Mouse (Mus musculus) limb, embryonic 14.5 days (tissue): ENCODE measurements around the gene Aarsd1. TPM values are rescaled to one million over a fixed set of nuclear protein-coding genes. Genes with fewer than 3 reads are reported as not detected.
"Not testable (repeated sequence)": the region's sequence is repeated elsewhere in the genome, so short reads cannot be mapped to it uniquely, and the experiment has no call there.

ENCODE experiments used
- ATAC-seq: fragments of 200-750 bp; cut with Nextera tagmentation; 2 replicates; pipeline ENCODE4 v1.8.0; 2017; ENCODE audit warnings: low read depth, moderate number of reproducible peaks, moderate TSS enrichment; ENCODE audit not compliant: low FRiP score
- DNase-seq: peaks from one replicate; pipeline ENCODE4 v3.0.0-alpha.2; 2015; ENCODE audit warnings: low spot score
- H3K27ac ChIP-seq: fragments of 300-500 bp; sonication (generic); replicated peaks from 2 replicates; pipeline ENCODE4 v1.5.1; 2014; ENCODE audit warnings: low read depth, mild to moderate bottlenecking, low read length, moderate library complexity, mixed read lengths
- H3K27me3 ChIP-seq: fragments of 300-500 bp; sonication (generic); 2 replicates; pipeline ENCODE4 v1.6.1; 2014; ENCODE audit warnings: low read length, mixed read lengths; ENCODE audit not compliant: control insufficient read depth, insufficient read depth
- H3K36me3 ChIP-seq: fragments of 300-500 bp; sonication (generic); 2 replicates; pipeline ENCODE4 v1.6.1; 2014; ENCODE audit warnings: mild to moderate bottlenecking, low read length, moderate library complexity, mixed read lengths; ENCODE audit not compliant: control insufficient read depth, insufficient read depth
- H3K4me1 ChIP-seq: fragments of 300-500 bp; sonication (generic); 2 replicates; pipeline ENCODE4 v1.6.1; 2014; ENCODE audit warnings: antibody characterized with exemption, low read length, mixed read lengths; ENCODE audit not compliant: control insufficient read depth, insufficient read depth
- H3K4me2 ChIP-seq: fragments of 300-500 bp; sonication (generic); replicated peaks from 2 replicates; pipeline ENCODE4 v1.6.1; 2014; ENCODE audit warnings: low read depth, mild to moderate bottlenecking, low read length, moderate library complexity; ENCODE audit not compliant: severe bottlenecking
- H3K4me3 ChIP-seq: fragments of 300-500 bp; sonication (generic); replicated peaks from 2 replicates; pipeline ENCODE4 v1.5.1; 2014; ENCODE audit warnings: low read length
- H3K9ac ChIP-seq: fragments of 300-500 bp; sonication (generic); 2 replicates; pipeline ENCODE4 v1.6.1; 2014; ENCODE audit warnings: mild to moderate bottlenecking, low read depth, low read length, moderate library complexity; ENCODE audit not compliant: severe bottlenecking
- H3K9me3 ChIP-seq: fragments of 300-500 bp; sonication (generic); 2 replicates; pipeline ENCODE4 v1.6.1; 2016; ENCODE audit warnings: low read length; ENCODE audit not compliant: control insufficient read depth
- POLR2A ChIP-seq: fragments of 200-500 bp; IDR thresholded peaks from 2 replicates; pipeline ENCODE4 v1.8.0; 2012; ENCODE audit warnings: inconsistent platforms, mild to moderate bottlenecking, moderate library complexity, borderline replicate concordance; ENCODE audit not compliant: insufficient read depth, insufficient read length; ENCODE audit errors: extremely low read depth
- WGBS: fragments of 180-500 bp; shearing (Covaris S2); extraction: QIAGEN DNeasy Blood & Tissue Kit; methylation state at CpG from one replicate; pipeline ENCODE4 v1.1.7; 2014; 5-methylcytosine and 5-hydroxymethylcytosine counted together
- polyA plus RNA-seq, 2 experiments: library from polyadenylated mRNA; depleted of rRNA in 1 of 2; stranded (reverse) in 1 of 2; unstranded in 1 of 2; fragments of >200 nt; fragmentation: Nextera tagmentation in 1 of 2; extraction: Ambion mirVana in 1 of 2; gene quantifications; 2 replicates each; pipeline versions ENCODE4 v1.2.1 to v1.2.3; 2012 to 2014

Gene Aarsd1
- polyA plus RNA-seq, 2 experiments, result 41.1 to 63.2 TPM

GRCm38 (mm10) chr11:101451536-101451935 is 34.1 kb upstream of the Aarsd1 start:
- no peak overlapping the region for H3K9ac ChIP-seq
- no peak for TF ChIP-seq POLR2A

GRCm38 (mm10) chr11:101450394-101450793 is 33.0 kb upstream of the Aarsd1 start:
- H3K4me3 ChIP-seq, result no peak overlapping the region
- 76% methylated on average over 2 of the region's 3 CpGs for WGBS
- no peak for ATAC-seq
- H3K9me3 ChIP-seq, result no peaks in the 10 kb centered on the region
- no peaks in the 10 kb centered on the region for H3K27me3 ChIP-seq
- DNase-seq, result no peak
- no peak overlapping the region for H3K4me2 ChIP-seq
- TF ChIP-seq POLR2A, result no peak
- H3K27ac ChIP-seq, result no peak overlapping the region
- peaks cover 7% of the 10 kb centered on the region for H3K36me3 ChIP-seq
- H3K4me1 ChIP-seq, result no peaks in the 10 kb centered on the region; the same call in 1 of the 2 replicates
- no peak overlapping the region for H3K9ac ChIP-seq

More at GRCm38 (mm10) chr11:101451536-101451935, 34.1 kb upstream of the Aarsd1 start:
- H3K36me3 ChIP-seq, result peaks cover under 1% of the 10 kb centered on the region; the same call in 1 of the 2 replicates
- H3K4me1 ChIP-seq, result no peaks in the 10 kb centered on the region; the same call in 1 of the 2 replicates
- DNase-seq (no peak), ATAC-seq (no peak)
- no peak overlapping the region for H3K4me3 ChIP-seq
- no peak overlapping the region for H3K27ac ChIP-seq
- no peaks in the 10 kb centered on the region for H3K9me3 ChIP-seq
- H3K27me3 ChIP-seq, result no peaks in the 10 kb centered on the region
- no peak overlapping the region for H3K4me2 ChIP-seq
- WGBS, result 94% methylated on average over 10 of the region's 10 CpGs

- not testable (repeated sequence) for H3K4me3 ChIP-seq, H3K27ac ChIP-seq, H3K27me3 ChIP-seq, DNase-seq, H3K9ac ChIP-seq, H3K4me2 ChIP-seq, H3K4me1 ChIP-seq, H3K9me3 ChIP-seq, ATAC-seq
- 89% methylated on average over 4 of the region's 4 CpGs for WGBS
- H3K36me3 ChIP-seq, result peaks cover 14% of the 10 kb centered on the region
Observed at GRCm38 (mm10) chr11:101449596-101449995, 32.2 kb upstream of the Aarsd1 start.

- no peaks in the 10 kb centered on the region; the same call in 1 of the 2 replicates for H3K4me1 ChIP-seq
- H3K27me3 ChIP-seq, result no peaks in the 10 kb centered on the region
- H3K9ac ChIP-seq, result no peak overlapping the region
- peaks cover 21% of the 10 kb centered on the region for H3K36me3 ChIP-seq
- DNase-seq (no peak), ATAC-seq (no peak)
- peak overlapping the region; percentile 33; the same call in 1 of the 2 replicates for H3K4me3 ChIP-seq
- WGBS, result 84% methylated on average over 4 of the region's 4 CpGs
- no peak overlapping the region for H3K27ac ChIP-seq
- H3K9me3 ChIP-seq, result no peaks in the 10 kb centered on the region
- H3K4me2 ChIP-seq, result peak overlapping the region; percentile 37
- TF ChIP-seq POLR2A, result no peak
Observed at GRCm38 (mm10) chr11:101448899-101449298, 31.5 kb upstream of the Aarsd1 start.

- H3K27ac ChIP-seq, result no peak within 1 kb of the TSS
- TF ChIP-seq POLR2A, result 0 out of 2 replicates have a peak, but pooled peaks have one; percentile 9
- WGBS, result 18% methylated on average over 10 of the region's 10 CpGs
- peak within 1 kb of the TSS; percentile 44 for H3K9ac ChIP-seq
- H3K27me3 ChIP-seq, result no peaks in the 10 kb centered on the region
- DNase-seq (peak; percentile 82), ATAC-seq (peak; percentile 56)
- peaks cover 26% of the 10 kb centered on the region for H3K36me3 ChIP-seq
- peak within 1 kb of the TSS; percentile 33 for H3K4me3 ChIP-seq
- H3K4me1 ChIP-seq, result peaks cover 5% of the 10 kb centered on the region
- H3K9me3 ChIP-seq, result no peaks in the 10 kb centered on the region
- H3K4me2 ChIP-seq, result peak within 1 kb of the TSS; percentile 37
Observed at GRCm38 (mm10) chr11:101448274-101448746, 30.9 kb upstream of the Aarsd1 start, which contains the start of gene Ifi35. Ifi35 (plus strand) TSS chr11:101448407.
